Mouse (Mus musculus): ENCODE results near the gene Cd59a.
"Not testable (repeated sequence)": the region's sequence is repeated elsewhere in the genome, so short reads cannot be mapped to it uniquely, and the experiment has no call there.

The Cd59a gene

DNA sequence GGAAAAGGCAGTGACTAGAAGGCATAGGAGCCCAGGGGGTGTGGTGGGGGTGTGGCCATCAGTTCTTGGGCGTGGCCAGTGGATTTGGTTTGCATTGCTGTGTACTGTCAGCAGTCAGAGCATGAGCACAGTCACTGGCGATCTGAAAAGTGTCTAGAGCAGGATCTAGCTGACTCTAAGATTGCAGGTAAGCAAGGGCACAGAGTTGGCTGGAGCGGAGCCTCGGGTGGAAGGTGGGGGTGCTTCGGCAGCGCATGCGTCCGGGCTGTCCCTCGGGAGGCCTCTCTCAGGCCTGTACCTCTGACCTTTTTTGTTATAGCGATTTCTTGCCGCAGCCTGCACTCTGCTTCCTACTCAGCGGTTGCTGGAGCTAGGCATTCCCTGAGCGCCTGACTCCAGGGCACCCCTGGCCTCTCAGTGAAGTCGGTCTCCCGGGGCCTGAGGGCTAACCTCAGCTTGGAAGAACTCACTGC, at the start of gene Cd59a:
Cd59a (plus strand) TSS at position 61 of the 473 bp plus-strand sequence.
- DNase-seq (ENCODE audit: low spot score in 2 of 2): peak; percentile 66 to 71

DNA sequence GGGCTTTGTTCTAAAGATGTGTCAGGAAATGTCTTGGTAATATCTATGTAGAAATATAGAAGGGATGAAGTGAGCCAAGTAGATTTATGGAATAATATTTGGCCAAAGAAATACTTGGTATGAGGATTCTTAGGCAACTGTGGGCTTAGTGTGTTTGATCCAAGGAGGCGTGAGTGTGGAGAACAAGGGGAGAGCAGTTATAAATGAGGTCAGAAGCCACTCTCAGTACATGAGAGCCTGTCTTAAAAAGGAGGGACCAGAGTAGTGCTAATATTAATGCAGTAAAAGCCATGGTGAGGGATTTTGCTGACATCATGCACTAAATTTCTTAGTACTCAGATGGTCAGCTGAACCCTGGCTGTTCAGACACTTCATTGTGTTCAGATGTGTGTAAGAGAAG, 37.2 kb upstream of the Cd59a start:
- no peak for DNase-seq (ENCODE audit: low spot score in 2 of 2)

GRCm38 (mm10) chr2:104058954-104059353, 36.6 kb upstream of the Cd59a start:
- no peak for DNase-seq (ENCODE audit: low spot score in 2 of 2)

DNA sequence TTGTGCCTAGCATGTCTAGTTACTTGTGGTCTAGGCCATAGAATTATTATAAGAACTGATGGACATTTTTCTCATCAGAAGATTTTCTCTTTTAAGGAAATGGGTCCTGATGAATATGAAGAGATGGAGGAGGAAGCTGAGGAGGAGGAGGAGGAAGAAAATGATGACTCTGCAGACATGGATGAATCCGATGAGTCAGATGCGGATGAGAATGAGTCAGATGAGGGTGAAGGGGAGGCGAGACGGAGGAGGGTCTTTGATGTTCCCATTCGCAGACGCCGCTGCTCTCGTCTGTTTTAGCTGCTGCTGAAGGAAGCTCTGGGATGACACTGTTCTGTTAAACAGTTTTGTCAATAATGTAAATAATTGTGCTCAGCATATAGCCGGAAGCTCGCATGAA, 35.8 kb upstream of the Cd59a start:
- no peak for DNase-seq (ENCODE audit: low spot score in 2 of 2)

- no peak for DNase-seq (ENCODE audit: low spot score in 2 of 2)
Observed at GRCm38 (mm10) chr2:104060996-104061395, 34.6 kb upstream of the Cd59a start.

GRCm38 (mm10) chr2:104062665-104063064, 32.9 kb upstream of the Cd59a start:
- no peak for DNase-seq (ENCODE audit: low spot score in 2 of 2)

DNA sequence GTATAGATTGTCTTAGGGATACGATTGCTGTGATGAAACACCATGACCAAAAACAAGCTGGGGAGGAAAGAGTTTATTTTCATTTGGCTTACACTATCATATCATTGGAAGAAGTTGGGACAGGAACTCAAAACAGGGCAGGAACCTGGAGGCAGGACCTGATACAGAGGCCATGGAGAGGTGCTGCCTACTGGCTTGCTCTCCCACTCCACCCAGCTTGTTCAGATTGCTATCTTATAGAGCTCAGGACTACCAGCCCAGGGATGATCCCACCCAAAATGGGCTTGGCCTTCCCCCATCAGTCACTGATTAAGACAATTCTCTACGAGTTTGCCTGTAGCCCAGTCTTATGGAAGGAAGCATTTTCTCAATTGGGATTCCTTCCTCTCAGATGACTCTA, 31.4 kb upstream of the Cd59a start:
- DNase-seq (ENCODE audit: low spot score in 2 of 2): no peak

DNA sequence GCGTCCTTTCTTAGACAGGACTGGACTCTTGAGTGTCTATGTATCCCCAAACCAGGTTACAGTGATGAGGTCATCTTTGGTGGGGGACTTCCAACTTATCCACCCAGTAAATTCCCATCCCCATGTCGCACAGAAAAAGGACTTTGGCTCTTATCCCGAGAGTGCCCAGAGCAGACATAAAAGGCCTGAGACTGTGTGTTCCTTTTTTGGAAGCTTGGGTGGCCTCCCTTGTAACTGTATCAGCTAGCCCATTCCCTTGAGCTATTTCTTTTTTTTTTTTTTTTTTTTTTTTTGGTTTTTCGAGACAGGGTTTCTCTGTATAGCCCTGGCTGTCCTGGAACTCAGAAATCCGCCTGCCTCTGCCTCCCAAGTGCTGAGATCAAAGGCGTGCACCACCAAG, 30.1 kb upstream of the Cd59a start, which contains the start of gene Gm10912:
Gm10912 (plus strand) TSS at position 301 of the 400 bp plus-strand sequence.
- not testable (repeated sequence) for DNase-seq (ENCODE audit: low spot score in 2 of 2)

DNA sequence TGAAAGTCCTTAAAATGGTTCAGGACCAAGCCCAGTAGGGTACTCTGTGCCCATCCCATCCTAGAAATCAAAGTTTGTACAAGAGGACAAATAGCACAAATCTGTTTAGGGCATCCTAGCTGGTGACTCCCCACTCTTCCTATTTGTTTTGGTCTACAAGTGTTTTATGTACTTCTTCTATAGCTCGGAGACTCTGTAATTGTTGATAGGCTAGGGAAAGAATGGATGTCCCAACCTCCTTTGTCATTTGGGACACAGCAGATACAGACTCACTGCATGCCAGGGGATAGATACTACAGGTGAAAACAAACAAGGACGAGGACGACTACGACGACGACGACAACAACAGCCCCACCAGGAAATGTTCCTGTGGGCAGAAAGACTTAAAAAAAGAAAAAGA, 27.2 kb upstream of the Cd59a start, which contains the start of gene Gm10799:
Gm10799 (minus strand) TSS at position 101 of the 400 bp plus-strand sequence.
- not testable (repeated sequence) for DNase-seq (ENCODE audit: low spot score in 2 of 2)

DNA sequence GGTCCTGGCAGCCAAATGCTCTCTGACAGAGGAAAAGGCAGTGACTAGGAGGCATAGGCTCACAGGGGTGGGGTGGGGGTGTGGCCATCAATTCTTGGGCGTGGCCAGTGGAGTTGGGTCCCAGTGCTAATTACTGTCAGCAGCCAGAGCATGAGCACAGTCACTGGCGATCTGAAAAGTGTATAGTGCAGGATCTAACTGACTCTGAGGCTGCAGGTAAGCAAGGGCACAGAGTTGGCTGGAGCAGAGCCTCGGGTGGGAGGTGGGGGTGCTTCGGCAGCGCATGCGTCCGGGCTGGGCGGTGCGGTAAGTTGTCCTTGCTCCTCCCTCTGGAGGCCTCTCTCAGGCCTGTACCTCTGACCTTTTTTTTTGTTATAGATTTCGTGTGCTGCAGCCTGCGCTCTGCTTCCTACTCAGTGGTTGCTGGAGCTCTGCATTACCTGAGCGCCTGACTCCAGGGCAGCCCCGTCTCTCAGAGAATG, 25.9 kb upstream of the Cd59a start, which contains the start of gene Cd59b:
Cd59b (plus strand) TSS at position 146 of the 482 bp plus-strand sequence.
- DNase-seq (ENCODE audit: low spot score in 2 of 2): peak; percentile 24 to 45

- DNase-seq (ENCODE audit: low spot score in 2 of 2): not testable (repeated sequence)
Observed at GRCm38 (mm10) chr2:104078285-104078684, 17.3 kb upstream of the Cd59a start.

DNA sequence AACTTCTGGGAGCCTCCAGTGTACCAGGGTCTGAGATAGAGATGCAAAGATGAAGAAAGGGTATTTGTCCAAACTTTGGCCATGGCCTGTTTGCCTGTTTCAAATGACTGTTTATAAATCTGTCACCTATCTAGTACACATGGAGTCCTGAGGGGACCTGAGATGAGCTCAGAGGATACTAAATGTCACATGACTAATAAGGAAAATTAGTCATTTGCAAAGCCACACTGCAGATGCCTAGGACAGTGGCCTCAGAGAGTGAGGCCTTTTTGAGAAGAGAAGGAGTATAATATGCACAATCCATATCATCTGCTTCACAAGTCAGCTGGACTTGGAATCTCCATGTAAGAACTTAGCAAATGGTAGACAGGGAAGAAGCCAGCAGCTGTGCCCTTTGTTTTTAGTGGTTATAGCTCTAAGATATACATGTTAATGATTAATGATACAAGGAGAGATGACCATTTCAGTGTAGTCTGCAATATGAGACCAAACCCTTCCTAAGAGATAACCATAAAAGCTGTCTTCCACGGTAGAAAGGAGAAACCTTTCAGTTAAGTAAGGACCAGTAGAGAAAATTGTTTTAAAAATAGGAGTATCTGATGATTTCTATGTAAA, 14.1 kb upstream of the Cd59a start:
- not testable (repeated sequence) for DNase-seq (ENCODE audit: low spot score in 2 of 2)

DNA sequence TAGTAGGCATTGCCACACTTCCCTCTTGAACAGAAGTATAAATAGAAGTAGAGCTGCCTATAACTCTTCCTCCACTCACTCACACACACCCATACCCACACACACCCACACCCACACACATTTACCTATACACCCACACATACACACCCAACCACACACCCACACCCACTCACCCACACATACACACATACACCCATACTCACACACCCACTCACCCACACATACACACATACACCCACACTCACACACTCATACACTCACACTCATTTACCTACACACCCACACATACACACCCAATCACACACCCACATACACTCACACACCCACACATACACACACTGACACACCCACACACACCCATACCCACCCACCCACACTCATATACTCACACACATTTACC, 13.1 kb upstream of the Cd59a start:
- no peak for DNase-seq (ENCODE audit: low spot score in 2 of 2)

- DNase-seq (ENCODE audit: low spot score in 2 of 2): not testable (repeated sequence)
Observed at GRCm38 (mm10) chr2:104084027-104084426, 11.6 kb upstream of the Cd59a start.

DNA sequence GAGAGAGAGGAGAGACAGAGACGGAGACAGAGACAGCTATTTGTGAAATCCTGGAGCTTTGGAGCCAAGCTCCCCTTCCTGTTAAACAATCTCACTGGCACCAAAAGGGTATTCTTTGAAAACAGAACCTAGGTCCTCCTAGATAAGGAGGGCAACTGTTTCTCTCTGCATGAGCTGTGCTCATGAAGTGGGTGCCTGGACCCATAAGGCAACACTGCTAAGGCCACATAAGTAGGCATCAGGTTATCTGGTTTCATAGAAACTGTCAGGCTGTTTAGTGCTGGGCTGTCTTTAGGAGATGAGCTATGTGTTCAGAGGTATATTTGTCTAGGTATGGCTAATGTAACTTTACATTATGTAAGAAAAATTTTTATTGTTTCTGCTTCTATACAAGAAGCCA, 8.0 kb upstream of the Cd59a start:
- DNase-seq (ENCODE audit: low spot score in 2 of 2): not testable (repeated sequence)

GRCm38 (mm10) chr2:104093305-104093704, 2.3 kb upstream of the Cd59a start:
- DNase-seq (ENCODE audit: low spot score in 2 of 2): no peak

DNA sequence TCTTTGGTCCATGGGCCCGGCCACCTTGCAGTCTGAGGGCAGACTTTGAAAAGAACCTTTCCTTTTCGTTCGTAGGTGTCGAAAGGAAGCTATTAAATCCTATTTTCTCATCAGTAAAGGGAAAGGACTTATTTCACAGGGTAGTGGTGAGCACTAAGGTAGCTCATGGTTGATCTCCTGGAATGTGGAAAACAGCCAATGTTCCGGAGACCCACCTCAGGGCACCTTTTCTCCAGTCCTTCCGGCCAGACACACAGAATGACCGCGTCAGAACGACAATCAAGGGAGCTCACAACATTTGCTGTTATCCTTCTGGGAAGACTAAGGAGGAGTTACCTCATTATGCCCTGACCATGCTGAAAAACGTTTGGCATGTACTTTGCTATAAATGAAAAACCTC, 655 bp downstream of the Cd59a start:
- no peak for DNase-seq (ENCODE audit: low spot score in 2 of 2)

DNA sequence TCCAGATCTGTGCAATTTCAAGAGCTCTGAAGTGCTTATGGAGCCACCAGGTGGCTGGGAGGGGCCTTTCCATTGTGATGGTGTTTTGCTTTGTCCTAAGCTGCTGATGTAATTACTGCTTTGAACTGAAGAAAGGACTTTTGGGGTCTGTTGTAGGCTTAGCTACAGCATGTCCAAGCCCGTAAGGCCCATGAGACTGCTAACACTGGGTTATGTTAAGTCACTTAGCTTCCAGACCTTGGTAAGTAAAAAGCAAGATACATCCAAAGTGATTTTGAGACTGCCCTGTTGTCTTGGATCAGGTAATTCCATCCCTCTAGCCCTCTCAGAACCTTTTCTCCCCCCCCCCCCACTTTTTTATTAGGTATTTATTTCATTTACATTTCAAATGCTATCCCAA, 1.2 kb downstream of the Cd59a start:
- not testable (repeated sequence) for DNase-seq (ENCODE audit: low spot score in 2 of 2)

DNA sequence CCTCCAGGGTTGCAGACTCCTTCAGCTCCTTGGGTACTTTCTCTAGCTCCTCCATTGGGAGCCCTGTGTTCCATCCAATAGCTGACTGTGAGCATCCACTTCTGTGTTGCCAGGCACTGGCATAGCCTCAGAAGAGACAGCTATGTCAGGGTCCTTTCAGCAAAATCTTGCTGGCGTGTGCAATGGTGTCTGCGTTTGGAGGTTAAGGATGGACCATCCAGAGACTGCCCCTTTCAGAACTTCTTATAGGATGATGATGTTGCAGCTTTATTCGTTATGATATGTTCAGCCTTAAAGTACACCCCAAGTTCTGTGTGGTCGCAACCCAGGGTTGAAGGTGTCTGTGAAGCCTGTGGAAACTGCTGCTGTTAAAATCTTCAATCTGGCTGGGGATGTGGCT, 1.8 kb downstream of the Cd59a start:
- not testable (repeated sequence) for DNase-seq (ENCODE audit: low spot score in 2 of 2)

DNA sequence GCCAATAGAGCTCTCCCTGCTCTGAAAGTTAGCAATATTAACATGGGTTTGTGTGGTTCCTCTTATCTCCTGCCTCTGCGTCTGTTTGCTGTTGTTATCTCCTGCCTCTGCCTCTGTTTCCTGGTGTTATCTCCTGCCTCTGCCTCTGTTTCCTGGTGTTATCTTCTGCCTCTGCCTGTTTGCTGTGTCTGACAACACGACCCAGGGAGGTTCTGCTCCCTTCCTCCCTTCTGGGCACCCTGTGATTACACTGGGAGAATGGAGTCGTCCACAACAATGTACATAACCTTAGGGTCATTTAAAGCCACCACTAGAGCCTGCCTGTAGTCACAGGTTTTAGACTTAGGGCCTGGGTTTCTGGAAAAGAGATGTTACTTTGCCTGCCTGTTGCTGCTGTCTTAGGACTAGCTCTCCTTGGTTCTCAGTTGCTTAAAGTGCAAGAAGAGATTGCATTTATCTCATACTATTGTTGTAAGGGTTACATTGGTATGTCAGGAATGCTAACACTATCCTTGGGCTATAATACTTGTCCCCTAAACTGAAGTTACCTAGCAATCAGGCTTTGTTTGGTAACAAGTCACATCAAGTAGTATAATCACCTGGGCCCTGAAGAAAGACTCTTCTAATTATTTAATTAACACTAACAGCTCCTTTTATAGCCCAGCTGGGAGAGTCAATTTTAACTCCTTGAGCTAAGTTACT, 3.1 kb downstream of the Cd59a start:
- DNase-seq (ENCODE audit: low spot score in 2 of 2): no peak

DNA sequence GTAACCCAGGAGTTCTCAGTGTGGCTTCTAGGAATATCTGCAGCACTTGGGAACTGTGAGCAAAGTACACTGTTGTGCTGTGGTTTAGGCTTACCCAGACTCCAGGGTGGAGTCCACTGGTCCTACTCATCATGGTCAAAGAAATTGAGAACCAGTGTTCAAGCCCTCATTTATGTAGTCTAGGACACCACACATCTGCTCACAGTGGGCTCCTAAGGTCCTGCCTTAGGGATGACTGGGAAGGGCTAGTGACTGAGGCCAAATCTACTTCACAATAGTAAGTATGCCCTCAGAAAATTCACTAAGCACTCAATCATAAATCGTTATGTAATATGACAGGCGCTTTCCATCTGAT, 3.6 kb downstream of the Cd59a start:
- no peak for DNase-seq (ENCODE audit: low spot score in 2 of 2)

DNA sequence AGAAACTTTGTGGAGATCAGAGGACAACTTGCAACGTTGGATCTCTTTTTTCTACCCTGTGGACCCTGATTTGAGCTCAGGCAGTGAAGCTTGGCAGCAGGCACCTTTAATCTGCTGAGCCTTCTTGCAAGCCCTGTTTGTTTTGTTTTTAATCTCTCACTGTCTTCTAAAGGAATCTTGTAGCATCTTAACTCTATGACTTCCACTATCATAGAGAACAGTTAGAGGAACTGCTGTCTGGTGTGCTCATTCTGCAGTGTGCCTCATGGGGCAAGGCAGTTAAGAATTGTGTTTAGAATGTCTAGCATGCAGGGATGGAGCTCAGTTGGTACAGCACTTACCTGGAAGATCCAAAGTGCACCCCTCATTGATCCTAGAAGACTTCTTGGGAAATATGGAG, 4.3 kb downstream of the Cd59a start:
- no peak for DNase-seq (ENCODE audit: low spot score in 2 of 2)

DNA sequence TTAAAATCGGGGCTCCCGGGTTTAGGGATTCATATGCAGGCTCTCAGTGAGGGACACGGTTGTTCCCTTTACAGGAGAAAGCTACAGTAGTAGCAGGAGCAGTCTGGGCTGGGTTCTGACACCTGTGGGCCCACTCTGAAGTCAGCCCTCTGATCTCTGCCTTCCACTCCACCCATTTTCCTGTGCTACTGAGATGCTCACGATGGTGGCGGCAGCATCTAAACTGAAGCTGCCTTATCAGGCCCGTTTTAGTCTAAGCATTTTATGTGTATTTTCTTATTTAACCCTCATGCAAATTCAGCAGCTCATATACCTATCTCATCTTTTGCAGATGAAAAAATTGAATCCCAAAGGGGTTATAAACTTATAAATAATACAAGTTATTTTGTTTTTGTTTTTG, 9.2 kb downstream of the Cd59a start:
- DNase-seq (ENCODE audit: low spot score in 2 of 2): no peak
